Mouse (Mus musculus) limb, embryonic 10.5 days (tissue): ENCODE results near the gene Emx2. TPM values are rescaled to one million over a fixed set of nuclear protein-coding genes. Genes with fewer than 3 reads are reported as not detected.
A peak's percentile ranks its signal among the peaks of the same experiment; 100 is the strongest.

Source experiments
- DNase-seq: peaks from one replicate; pipeline ENCODE4 v3.0.0-alpha.2; 2017; ENCODE audit warnings: low spot score
- H3K27ac ChIP-seq: fragments of 300-500 bp; sonication (generic); 2 replicates; pipeline ENCODE4 v1.5.1; 2016; ENCODE audit warnings: mild to moderate bottlenecking
- H3K27me3 ChIP-seq: fragments of 300-500 bp; sonication (generic); 2 replicates; pipeline ENCODE4 v1.6.1; 2016; ENCODE audit warnings: low read depth, mild to moderate bottlenecking; ENCODE audit not compliant: poor library complexity, severe bottlenecking
- H3K36me3 ChIP-seq: fragments of 300-500 bp; sonication (generic); 2 replicates; pipeline ENCODE4 v1.6.1; 2016; ENCODE audit warnings: mild to moderate bottlenecking, moderate library complexity
- H3K4me1 ChIP-seq: fragments of 300-500 bp; sonication (generic); 2 replicates; pipeline ENCODE4 v1.6.1; 2016
- H3K4me3 ChIP-seq: fragments of 300-500 bp; sonication (generic); 2 replicates; pipeline ENCODE4 v1.5.1; 2016; ENCODE audit warnings: mild to moderate bottlenecking, moderate library complexity
- H3K9me3 ChIP-seq: fragments of 300-500 bp; sonication (generic); replicated peaks from 2 replicates; pipeline ENCODE4 v1.6.1; 2016; ENCODE audit warnings: mild to moderate bottlenecking
- WGBS: fragments of 180-500 bp; shearing (Covaris S2); methylation state at CpG from one replicate; pipeline ENCODE4 v1.1.7; 2016; 5-methylcytosine and 5-hydroxymethylcytosine counted together
- polyA plus RNA-seq: library from polyadenylated mRNA; unstranded; fragments of >200 nt; fragmentation: Nextera tagmentation; extraction: Ambion mirVana; gene quantifications from 2 replicates; pipeline ENCODE4 v1.2.1, GENCODE M21; 2016

Emx2 gene
- polyA plus RNA-seq = 12.0 and 12.7 TPM in 2 replicates

DNA sequence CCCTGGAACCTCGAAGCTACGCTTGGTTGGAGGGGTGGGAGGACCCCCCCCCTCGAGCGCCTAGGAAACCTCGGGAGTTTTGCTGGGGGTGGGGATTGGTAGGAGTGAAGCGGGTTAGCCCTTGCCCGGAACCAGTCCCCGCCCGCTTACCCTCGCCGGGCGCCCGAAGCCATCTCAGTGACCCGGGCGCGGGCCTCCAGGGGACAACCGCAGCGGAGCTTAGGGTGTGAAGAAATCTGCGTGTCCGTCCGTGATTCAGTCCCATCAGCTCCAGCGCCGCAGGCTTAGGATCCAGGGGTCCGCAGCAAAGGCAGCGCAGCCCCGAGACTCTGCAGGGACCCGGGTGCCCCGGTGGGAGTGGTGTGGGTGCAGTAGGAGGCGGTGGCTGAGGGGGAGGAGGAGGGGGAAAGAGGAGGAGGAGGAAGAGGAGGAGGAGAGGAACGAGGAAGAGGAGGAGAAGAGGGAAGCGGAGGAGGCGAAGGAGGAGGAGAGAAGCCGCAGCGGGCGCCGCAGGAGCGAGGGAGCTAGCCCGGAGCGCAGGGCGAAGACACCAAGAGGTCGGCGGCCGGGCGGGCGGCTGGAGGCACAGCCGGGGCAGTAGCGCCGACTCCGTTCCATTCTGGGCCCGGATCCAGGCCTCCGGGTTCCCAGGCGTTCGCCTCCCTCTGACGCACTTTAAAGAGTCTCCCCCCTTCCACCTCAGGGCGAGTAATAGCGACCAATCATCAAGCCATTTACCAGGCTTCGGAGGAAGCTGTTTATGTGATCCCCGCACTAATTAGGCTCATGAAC, at the start of gene Emx2:
Gene Emx2, plus strand, starts transcription at position 422 of the 792 bp plus-strand sequence.
- DNase-seq = peak; percentile 92
- Histone ChIP-seq H3K36me3 (no peaks in the 10 kb centered on the region), H3K27me3 (peaks cover 100% of the 10 kb centered on the region), H3K4me1 (peaks cover 46% of the 10 kb centered on the region), H3K27ac (peak within 1 kb of the TSS; percentile 87), H3K4me3 (peak within 1 kb of the TSS; percentile 60), H3K9me3 (no peaks in the 10 kb centered on the region)
- under 1% methylated on average over 58 of the region's 58 CpGs for WGBS

DNA sequence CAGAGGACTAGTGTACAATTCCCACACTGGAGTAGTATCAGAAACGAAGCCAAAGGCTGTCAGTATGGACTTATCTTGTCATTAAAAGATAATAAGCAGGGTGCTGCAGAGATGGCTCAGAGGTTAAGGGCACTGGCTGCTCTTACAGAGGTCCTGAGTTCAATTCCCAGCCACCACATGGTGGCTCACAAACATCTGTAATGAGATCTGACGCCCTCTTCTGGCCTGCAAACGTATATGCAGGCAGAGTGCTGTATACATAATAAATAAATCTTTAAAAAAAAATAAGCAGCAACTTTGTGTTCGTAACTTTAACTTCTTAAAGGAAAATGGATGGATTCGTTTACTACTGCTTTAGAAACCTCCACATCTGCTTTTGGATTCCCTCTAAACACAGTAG, 44.0 kb upstream of the Emx2 start:
- Histone ChIP-seq H3K9me3 (no peaks in the 10 kb centered on the region), H3K4me3 (no peak overlapping the region), H3K36me3 (no peaks in the 10 kb centered on the region), H3K4me1 (peaks cover 10% of the 10 kb centered on the region; the same call in 1 of the 2 replicates), H3K27me3 (peaks cover 61% of the 10 kb centered on the region), H3K27ac (no peak overlapping the region)
- no peak for DNase-seq
- WGBS = 70% methylated on average over 5 of the region's 5 CpGs

DNA sequence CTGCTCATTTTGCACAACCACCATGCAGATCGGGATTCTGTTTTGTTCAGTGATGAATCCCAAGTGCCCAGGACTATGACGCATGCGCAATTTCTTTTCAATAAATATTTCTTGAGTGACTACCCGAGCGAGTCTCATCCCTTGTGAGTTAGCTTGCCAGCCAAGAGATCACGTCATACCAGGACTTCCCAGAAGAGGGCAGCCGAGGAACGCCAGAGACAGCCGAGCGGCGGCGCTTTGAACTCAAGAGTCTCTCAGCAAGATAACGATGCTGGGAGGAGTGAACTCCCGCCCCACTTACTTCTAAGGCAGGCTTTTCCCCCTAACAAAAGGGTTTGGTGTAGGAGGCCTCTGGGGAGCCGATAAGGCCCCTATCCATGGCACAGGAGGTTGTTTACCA, 40.1 kb upstream of the Emx2 start:
- Histone ChIP-seq H3K4me3 (no peak overlapping the region), H3K27ac (no peak overlapping the region), H3K27me3 (peaks cover 75% of the 10 kb centered on the region), H3K36me3 (no peaks in the 10 kb centered on the region), H3K9me3 (no peaks in the 10 kb centered on the region), H3K4me1 (peaks cover 21% of the 10 kb centered on the region)
- 3% methylated on average over 15 of the region's 15 CpGs for WGBS
- DNase-seq = peak; percentile 94

DNA sequence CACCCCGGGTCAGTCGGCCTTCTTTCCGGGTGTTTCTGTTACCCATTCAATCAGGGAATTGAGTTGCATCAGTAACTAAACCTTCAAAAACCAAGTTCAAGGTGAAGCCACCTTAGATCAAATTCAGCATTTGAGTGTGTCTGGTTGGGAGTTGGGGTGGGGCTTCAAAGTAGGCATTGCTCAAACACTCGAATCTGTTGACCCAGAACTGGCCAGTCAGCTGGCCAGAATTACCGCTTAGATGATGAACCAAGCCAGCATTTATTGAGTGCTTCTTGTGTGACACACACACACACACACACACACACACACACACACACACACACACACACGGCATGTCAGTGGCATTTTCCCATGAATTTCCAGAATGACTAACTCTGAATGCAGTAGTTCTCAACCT, 39.5 kb upstream of the Emx2 start:
- Histone ChIP-seq H3K36me3 (no peaks in the 10 kb centered on the region), H3K4me3 (no peak overlapping the region), H3K27ac (no peak overlapping the region), H3K4me1 (peaks cover 23% of the 10 kb centered on the region), H3K9me3 (no peaks in the 10 kb centered on the region), H3K27me3 (peaks cover 74% of the 10 kb centered on the region)
- DNase-seq = no peak
- WGBS = 71% methylated on average over 6 of the region's 6 CpGs

DNA sequence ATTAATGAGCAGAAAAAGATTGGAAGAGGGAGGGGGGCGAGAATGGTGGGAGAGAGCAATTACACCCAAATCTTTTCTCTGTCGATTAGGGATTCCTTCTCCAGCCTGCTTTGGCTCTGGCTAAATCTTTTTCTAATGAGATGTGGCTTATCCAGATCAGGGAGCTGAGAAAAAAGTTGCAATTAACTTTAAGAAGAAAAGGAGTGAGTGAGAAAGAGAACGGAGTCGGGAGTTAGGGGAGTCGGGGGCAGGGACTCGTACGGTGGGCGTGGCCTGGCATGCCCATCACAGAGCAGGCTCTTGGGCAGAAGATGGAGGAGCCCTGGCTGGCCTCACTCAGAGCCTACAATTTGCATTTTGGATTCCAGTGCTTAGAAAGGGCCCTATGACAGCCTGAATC, 35.8 kb upstream of the Emx2 start:
- no peaks in the 10 kb centered on the region for H3K36me3 ChIP-seq
- 7% methylated on average over 8 of the region's 8 CpGs for WGBS
- no peaks in the 10 kb centered on the region for H3K9me3 ChIP-seq
- no peak for DNase-seq
- peaks cover 69% of the 10 kb centered on the region for H3K27me3 ChIP-seq
- peaks cover 51% of the 10 kb centered on the region for H3K4me1 ChIP-seq
- peak overlapping the region; percentile 75 for H3K27ac ChIP-seq
- peak overlapping the region; percentile 29 for H3K4me3 ChIP-seq

DNA sequence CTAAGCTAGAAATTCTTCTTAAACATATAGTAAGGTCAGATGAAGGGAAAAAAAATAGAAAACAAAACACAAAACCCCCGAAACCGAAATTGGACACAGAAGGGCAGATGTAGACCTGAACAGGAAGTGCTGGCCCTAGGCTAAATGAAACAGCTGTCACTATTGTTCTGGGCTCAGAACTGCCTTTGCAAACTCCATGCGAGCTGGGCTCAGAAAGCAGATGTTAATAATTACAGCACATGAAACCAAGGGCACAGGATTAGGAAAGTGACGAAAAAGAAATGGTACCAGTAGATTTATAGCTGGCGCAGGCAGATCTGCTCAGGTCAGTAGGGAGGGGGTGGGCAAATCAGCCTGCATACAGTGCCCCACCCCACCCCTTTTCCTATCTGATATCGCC, 34.5 kb upstream of the Emx2 start:
- Histone ChIP-seq H3K27ac (peak overlapping the region; percentile 75; the same call in 1 of the 2 replicates), H3K36me3 (peaks cover 4% of the 10 kb centered on the region; the same call in 1 of the 2 replicates), H3K9me3 (peaks cover 5% of the 10 kb centered on the region; the same call in 1 of the 2 replicates), H3K4me3 (0 out of 2 replicates have a peak overlapping the region, but pooled peaks have one; percentile 12), H3K4me1 (peaks cover 45% of the 10 kb centered on the region), H3K27me3 (peaks cover 58% of the 10 kb centered on the region)
- WGBS = 20% methylated on average over 6 of the region's 6 CpGs
- peak; percentile 63 for DNase-seq

DNA sequence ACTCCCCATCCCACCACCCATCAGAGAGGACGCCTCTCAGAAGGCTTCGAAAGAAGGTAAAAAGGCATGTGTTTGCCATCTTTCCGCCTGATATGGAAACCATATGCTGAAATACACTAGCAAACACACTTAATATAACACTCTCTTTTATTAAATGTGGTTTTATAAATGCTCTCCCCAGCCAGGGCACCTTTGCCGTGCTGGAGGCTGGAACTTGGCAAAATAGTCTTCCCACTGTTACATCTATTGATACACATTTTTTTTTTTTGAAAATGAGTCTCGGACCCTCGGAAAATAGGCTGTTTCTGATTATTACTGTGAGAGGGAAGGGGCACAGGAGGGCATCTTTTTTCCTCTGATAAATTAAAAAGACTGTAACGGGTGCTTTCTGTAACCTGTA, 33.2 kb upstream of the Emx2 start:
- H3K36me3 ChIP-seq = peaks cover 9% of the 10 kb centered on the region
- H3K27me3 ChIP-seq = peaks cover 47% of the 10 kb centered on the region
- peaks cover 45% of the 10 kb centered on the region for H3K4me1 ChIP-seq
- H3K27ac ChIP-seq = peak overlapping the region; percentile 33; the same call in 1 of the 2 replicates
- 43% methylated on average over 7 of the region's 7 CpGs for WGBS
- H3K9me3 ChIP-seq = peaks cover 5% of the 10 kb centered on the region; the same call in 1 of the 2 replicates
- no peak overlapping the region for H3K4me3 ChIP-seq
- DNase-seq = no peak

DNA sequence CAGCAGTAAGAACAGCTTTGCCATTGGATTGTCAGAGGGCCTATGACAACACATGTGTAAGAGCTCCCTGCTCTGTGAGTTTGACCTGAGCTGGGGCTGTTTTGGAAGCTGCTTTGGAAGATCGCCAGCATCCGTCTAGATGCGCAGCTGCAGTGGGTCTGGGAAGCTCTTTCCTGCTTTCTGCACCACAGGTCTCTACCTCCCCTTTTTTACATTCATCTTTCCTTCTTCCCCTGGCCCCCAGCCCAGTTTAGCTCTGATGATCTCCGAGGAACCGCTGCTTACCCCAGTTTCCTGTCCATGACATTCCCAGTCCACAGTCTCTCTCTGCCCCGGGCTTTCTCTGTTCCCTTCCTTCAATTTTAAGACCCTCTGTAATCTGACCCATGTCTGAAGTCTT, 25.9 kb upstream of the Emx2 start:
- H3K27ac ChIP-seq = no peak overlapping the region
- peaks cover 5% of the 10 kb centered on the region; the same call in 1 of the 2 replicates for H3K9me3 ChIP-seq
- H3K4me3 ChIP-seq = no peak overlapping the region
- no peak for DNase-seq
- peaks cover 16% of the 10 kb centered on the region for H3K4me1 ChIP-seq
- H3K36me3 ChIP-seq = peaks cover 9% of the 10 kb centered on the region
- H3K27me3 ChIP-seq = peaks cover 60% of the 10 kb centered on the region
- 60% methylated on average over 6 of the region's 6 CpGs for WGBS

DNA sequence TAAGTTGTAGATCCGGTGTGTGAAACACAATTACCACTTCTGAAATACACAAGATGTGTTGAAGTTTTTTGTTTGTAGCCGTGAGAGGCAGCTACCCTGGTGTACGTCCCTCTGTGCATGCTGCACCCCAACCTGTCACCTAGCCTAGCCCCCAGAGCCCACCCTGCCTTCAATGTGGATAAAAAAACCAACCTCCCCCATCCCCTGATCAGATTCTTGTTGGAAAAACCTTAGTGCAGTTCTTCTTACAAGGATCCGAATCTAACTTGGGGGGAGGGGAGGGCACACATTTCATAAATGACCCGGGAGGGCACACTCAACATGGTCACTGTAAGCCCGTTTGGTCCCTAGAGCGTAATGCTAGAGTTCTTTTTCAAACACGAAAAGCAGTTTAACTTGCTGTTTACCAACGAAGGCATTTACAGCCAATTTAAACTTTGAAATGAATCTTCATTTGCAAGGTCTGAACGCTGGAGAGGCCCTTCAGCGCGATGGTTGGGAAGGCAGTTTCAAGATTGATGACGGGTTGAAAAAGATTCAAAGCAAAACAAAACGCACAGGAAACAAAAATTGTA, 7.5 kb upstream of the Emx2 start:
- Histone ChIP-seq H3K27ac (no peak overlapping the region), H3K36me3 (no peaks in the 10 kb centered on the region), H3K9me3 (no peaks in the 10 kb centered on the region), H3K4me1 (peaks cover 24% of the 10 kb centered on the region), H3K4me3 (peak overlapping the region; percentile 36), H3K27me3 (peaks cover 98% of the 10 kb centered on the region)
- 6% methylated on average over 14 of the region's 14 CpGs for WGBS
- no peak for DNase-seq

DNA sequence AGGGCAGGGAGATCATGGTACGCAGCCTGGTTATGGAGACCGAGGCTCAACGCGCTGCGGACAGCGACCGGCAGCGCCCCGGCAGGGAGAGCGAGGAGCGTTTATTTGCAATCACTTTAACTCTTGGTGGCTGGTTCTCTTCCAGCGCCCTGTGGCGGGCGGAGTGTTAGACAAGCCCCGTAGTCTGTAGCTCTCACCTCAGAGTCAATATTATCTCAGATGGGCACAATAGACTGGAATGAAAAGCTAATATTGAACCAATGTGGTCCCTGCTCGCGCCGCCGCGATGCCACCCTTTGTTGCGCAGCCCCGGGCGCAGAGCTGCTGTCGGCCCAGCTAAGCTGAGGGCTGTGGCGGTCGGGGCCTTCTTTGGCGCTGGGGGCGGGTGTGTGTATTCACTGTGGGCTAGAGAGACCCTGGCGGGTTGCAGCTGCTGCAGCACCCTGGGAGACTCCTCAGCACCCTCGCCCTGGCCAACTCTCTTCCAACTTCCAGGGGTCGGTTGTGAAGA, 6.7 kb upstream of the Emx2 start:
- H3K4me3 ChIP-seq = peak overlapping the region; percentile 36
- H3K27me3 ChIP-seq = peaks cover 100% of the 10 kb centered on the region
- H3K36me3 ChIP-seq = no peaks in the 10 kb centered on the region
- no peaks in the 10 kb centered on the region for H3K9me3 ChIP-seq
- H3K4me1 ChIP-seq = peaks cover 24% of the 10 kb centered on the region
- WGBS = under 1% methylated on average over 31 of the region's 31 CpGs
- peak; percentile 69 for DNase-seq
- peak overlapping the region; percentile 46 for H3K27ac ChIP-seq

DNA sequence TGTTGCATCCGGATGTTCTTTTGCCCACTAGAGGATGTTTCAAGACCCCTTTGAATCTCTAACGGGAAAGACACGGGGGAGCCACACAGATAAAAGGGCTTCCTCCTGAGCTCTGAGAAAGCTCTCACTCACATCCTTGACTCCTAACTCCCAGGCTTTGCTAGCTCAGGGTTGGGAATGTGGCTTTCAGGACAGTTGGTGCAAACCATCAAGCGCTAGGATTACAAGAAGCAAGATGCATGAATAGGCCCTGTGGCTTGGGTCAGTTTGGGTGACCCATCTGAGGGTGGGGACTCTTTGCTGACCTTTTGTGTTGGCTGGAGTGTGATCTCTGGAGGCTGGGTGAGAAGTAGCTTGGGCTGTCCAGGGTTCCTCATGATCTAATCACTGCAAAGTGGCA, 5.9 kb upstream of the Emx2 start:
- Histone ChIP-seq H3K4me1 (peaks cover 25% of the 10 kb centered on the region), H3K27ac (no peak overlapping the region), H3K4me3 (no peak overlapping the region), H3K36me3 (no peaks in the 10 kb centered on the region), H3K27me3 (peaks cover 100% of the 10 kb centered on the region), H3K9me3 (no peaks in the 10 kb centered on the region)
- DNase-seq = no peak
- WGBS = 4% methylated on average over 4 of the region's 4 CpGs

DNA sequence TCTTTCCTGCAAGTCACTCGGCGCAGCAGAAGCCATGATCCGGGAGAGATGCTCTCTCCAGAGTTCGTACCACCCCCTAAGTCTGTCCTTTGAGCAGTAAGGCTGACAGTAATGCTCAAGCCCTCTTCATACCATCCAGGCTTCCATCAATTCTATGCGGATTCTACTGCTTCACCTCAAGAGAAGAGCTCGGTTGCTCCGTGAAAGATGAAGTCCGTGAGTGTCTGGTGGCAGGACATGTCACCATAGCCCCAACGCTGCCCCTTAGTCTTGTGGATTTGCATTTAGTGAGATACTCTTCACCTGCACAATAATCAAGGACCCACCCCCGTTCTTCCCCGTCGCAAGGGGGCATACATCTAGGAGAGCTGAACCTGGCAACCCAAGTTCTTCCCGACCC, 4.6 kb upstream of the Emx2 start:
- 9% methylated on average over 13 of the region's 13 CpGs for WGBS
- Histone ChIP-seq H3K36me3 (no peaks in the 10 kb centered on the region), H3K4me3 (no peak overlapping the region), H3K27me3 (peaks cover 100% of the 10 kb centered on the region), H3K9me3 (no peaks in the 10 kb centered on the region), H3K27ac (no peak overlapping the region), H3K4me1 (peaks cover 38% of the 10 kb centered on the region)
- DNase-seq = no peak

DNA sequence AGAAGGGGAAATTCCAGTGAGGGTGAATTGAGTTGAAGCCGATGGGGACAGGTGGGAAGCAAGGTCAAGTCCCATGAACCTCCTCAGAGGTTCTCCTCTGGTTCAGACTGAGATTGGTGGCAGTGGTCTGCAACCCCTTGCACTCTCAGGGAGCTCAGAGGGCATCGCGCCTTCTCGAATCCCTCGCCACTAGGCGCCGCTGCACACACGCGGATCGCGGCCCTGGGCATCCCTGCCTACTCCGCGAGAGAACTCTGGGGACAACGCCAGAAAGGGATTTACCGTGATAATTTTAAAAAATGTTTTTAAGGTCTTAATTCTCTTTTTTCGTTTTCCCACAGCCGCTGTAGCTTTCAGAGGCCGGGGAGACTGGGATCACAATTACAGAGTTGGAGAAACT, 4.0 kb upstream of the Emx2 start:
- DNase-seq = peak; percentile 91
- H3K27me3 ChIP-seq = peaks cover 100% of the 10 kb centered on the region
- H3K9me3 ChIP-seq = no peaks in the 10 kb centered on the region
- no peak overlapping the region for H3K4me3 ChIP-seq
- H3K27ac ChIP-seq = 0 out of 2 replicates have a peak overlapping the region, but pooled peaks have one; percentile 16
- whole genome bisulfite sequencing = under 1% methylated on average over 18 of the region's 18 CpGs
- no peaks in the 10 kb centered on the region for H3K36me3 ChIP-seq
- H3K4me1 ChIP-seq = peaks cover 44% of the 10 kb centered on the region
